Mouse (Mus musculus): ENCODE results near the gene Chst10. TPM values are rescaled to one million over a fixed set of nuclear protein-coding genes. Genes with fewer than 3 reads are reported as not detected.
A peak's percentile ranks its signal among the peaks of the same experiment; 100 is the strongest.

Gene Chst10
- polyA plus RNA-seq, 1 experiment from 2014 or later = 14.3 TPM

DNA sequence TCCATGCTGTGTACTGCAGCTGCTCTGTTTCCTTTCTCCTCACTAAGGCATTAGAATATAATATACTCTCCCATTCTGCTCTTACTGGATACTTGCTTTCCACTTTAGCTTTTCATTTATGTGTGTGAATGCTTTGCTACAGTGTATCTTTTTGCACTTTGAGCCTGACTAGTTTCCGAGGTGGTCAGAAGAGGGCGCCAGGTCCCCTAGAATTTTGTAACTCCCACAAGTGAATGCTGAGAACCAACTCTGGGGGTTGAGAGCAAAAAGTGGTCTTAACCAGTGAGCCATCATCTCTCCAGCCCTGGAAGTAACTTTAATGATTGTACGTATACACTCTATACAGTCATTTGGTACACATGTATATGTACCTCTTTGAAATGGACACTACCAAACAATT, 63.1 kb downstream of the Chst10 start:
- Histone ChIP-seq H3K27me3 (ENCODE audit: insufficient read depth, poor library complexity, severe bottlenecking) (peaks cover 51% of the 10 kb centered on the region), H3K9me3 (no peaks in the 10 kb centered on the region), H3K36me3 (peaks cover 25% of the 10 kb centered on the region), H3K4me3 (peak overlapping the region; percentile 80), H3K4me1 (replicated peaks) (peaks cover 21% of the 10 kb centered on the region), H3K27ac (no peak overlapping the region)
- 27% methylated on average over 3 of the region's 3 CpGs for WGBS
- peak; percentile 33 for DNase-seq (ENCODE audit: low spot score)

DNA sequence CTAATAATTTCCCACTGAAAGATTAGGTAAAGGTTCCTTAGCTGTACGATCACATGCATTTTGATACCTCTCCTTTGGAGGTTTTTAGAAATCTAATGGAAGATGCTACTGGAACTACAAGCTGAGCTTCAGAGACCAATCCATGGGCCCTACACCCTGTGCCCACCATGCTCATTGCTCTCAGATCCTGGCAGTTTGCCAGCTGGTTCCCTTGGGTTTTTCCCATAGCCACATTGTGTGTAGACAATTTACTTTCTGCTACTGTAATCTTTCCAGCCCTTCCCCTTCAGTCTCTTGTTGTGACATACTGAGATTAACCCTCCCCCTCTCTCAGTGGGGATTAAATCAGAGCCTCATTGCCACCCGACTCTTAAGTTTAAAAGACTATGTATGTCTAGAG, 73.0 kb downstream of the Chst10 start:
- Histone ChIP-seq H3K9me3 (no peaks in the 10 kb centered on the region), H3K36me3 (no peaks in the 10 kb centered on the region), H3K27me3 (ENCODE audit: insufficient read depth, poor library complexity, severe bottlenecking) (no peaks in the 10 kb centered on the region), H3K27ac (no peak overlapping the region), H3K4me1 (replicated peaks) (no peaks in the 10 kb centered on the region), H3K4me3 (no peak overlapping the region)
- 79% methylated on average over 2 of the region's 2 CpGs for WGBS
- no peak for DNase-seq (ENCODE audit: low spot score)

DNA sequence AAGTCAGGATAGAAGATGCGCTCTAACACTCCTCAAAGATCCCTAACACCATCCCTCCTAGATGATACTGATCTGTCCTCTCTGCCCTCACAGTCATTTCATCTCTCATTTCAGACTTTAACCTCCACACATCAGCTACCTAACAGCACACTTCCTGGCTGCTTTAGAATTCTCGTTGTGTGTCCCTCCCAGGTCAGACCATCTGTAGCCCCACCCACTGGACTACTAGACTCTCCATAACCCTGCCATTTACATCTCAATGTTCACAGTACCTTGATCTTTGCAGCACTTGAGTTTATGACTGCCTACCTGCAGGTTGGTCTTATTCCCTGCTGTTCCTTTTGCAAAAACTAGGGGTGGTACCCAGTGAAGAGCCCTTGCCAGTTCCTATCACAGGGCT, 74.1 kb downstream of the Chst10 start:
- H3K9me3 ChIP-seq = no peaks in the 10 kb centered on the region
- no peak overlapping the region for H3K27ac ChIP-seq
- no peak for DNase-seq (ENCODE audit: low spot score)
- 80% methylated on average over 2 of the region's 2 CpGs for WGBS
- H3K36me3 ChIP-seq = no peaks in the 10 kb centered on the region
- H3K4me3 ChIP-seq = no peak overlapping the region
- no peaks in the 10 kb centered on the region for H3K4me1 ChIP-seq (replicated peaks)
- H3K27me3 ChIP-seq (ENCODE audit: insufficient read depth, poor library complexity, severe bottlenecking) = no peaks in the 10 kb centered on the region

DNA sequence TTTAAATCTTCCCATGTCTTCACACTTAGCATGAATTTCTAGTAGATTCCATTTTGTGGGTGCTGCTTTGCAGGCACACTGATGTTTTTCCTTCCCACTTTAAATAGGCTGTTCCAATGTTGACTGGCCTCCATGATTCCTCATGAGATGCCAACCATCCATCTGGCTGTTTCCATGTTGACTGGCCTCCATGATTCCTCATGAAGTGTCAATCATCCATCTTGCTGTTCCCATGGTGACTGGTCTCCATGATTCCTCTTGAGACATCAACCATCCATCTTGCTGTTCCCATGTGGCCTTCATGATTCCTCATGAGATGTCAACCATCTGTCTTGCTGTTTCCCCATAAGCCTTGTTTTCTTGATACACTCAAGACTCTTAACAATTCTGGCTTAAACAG, 78.3 kb downstream of the Chst10 start:
- H3K27ac ChIP-seq = no peak overlapping the region
- DNase-seq (ENCODE audit: low spot score) = no peak
- H3K4me3 ChIP-seq = no peak overlapping the region
- H3K9me3 ChIP-seq = no peaks in the 10 kb centered on the region
- 0 out of 2 replicates have a peak, but pooled peaks cover 3% of the 10 kb centered on the region for H3K4me1 ChIP-seq (replicated peaks)
- peaks cover 13% of the 10 kb centered on the region; the same call in 1 of the 2 replicates for H3K36me3 ChIP-seq
- no peaks in the 10 kb centered on the region for H3K27me3 ChIP-seq (ENCODE audit: insufficient read depth, poor library complexity, severe bottlenecking)

DNA sequence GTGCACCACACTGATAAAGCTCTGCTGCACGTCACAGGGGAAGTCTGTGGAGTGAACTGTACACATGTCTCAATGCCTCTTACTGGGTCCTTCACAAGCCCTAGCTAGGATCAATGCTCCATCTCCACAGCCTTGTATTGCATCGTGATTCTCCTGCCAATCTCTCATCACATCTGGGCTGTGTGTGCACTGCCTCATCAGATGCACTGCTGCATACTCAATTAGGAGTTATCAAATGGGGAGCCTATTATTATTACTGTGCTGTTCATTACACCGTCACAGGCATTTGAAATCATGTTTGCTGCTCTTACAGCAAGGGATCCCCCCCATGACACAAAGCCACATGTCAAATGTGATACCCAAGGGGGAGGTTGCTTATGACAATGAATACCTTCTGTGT, 80.3 kb downstream of the Chst10 start:
- Histone ChIP-seq H3K4me3 (no peak overlapping the region), H3K9me3 (no peaks in the 10 kb centered on the region), H3K4me1 (replicated peaks) (0 out of 2 replicates have a peak, but pooled peaks cover 3% of the 10 kb centered on the region), H3K27ac (no peak overlapping the region), H3K27me3 (ENCODE audit: insufficient read depth, poor library complexity, severe bottlenecking) (no peaks in the 10 kb centered on the region), H3K36me3 (peaks cover 22% of the 10 kb centered on the region)
- WGBS = 87% methylated on average over 3 of the region's 3 CpGs
- DNase-seq (ENCODE audit: low spot score) = no peak

DNA sequence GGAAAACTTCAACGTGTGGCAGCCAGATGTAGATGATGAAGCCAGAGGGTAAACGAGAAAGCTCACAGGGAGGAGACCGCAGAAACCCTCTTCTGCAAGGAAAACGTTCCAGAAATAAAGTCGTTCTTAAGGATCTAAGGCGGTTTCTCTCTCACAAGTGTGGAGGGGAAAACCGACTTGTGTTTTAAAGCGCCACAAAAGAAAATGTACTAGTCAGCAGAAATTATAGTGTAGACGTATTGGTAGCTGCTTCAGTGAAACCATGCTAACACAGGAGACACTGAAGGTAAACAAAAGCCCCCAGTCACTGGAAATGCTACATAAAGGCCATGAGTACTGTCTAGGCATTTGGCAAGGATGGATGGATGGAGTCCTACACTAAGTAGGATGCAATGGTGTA, 80.7 kb downstream of the Chst10 start:
- no peak for DNase-seq (ENCODE audit: low spot score)
- Histone ChIP-seq H3K27me3 (ENCODE audit: insufficient read depth, poor library complexity, severe bottlenecking) (no peaks in the 10 kb centered on the region), H3K27ac (no peak overlapping the region), H3K4me3 (no peak overlapping the region), H3K9me3 (no peaks in the 10 kb centered on the region), H3K4me1 (replicated peaks) (0 out of 2 replicates have a peak, but pooled peaks cover 3% of the 10 kb centered on the region), H3K36me3 (peaks cover 24% of the 10 kb centered on the region)
- 79% methylated on average over 9 of the region's 9 CpGs for WGBS

DNA sequence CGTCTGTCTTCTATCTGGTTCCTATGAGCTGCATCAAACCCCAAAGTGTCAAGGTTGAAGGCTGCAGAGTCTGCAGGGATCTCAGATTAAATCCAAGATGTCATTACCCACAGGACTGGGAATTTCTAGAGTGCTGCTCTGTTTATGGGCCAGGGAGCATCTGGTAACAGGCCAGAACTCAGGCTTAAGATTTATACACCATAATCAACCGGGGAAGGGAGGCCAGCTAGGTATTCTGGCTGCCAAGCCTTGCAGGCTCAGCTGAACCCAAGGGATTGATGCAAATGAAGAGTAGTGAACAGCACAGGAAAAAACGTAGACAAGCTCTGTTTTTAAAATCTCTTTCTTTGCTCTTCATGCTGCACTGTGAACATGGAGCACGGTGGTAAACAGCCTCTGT, 81.7 kb downstream of the Chst10 start:
- no peaks in the 10 kb centered on the region for H3K9me3 ChIP-seq
- WGBS = 80% methylated on average over 4 of the region's 4 CpGs
- H3K4me3 ChIP-seq = no peak overlapping the region
- peaks cover 34% of the 10 kb centered on the region for H3K36me3 ChIP-seq
- no peaks in the 10 kb centered on the region for H3K27me3 ChIP-seq (ENCODE audit: insufficient read depth, poor library complexity, severe bottlenecking)
- no peak overlapping the region for H3K27ac ChIP-seq
- 0 out of 2 replicates have a peak, but pooled peaks cover 3% of the 10 kb centered on the region for H3K4me1 ChIP-seq (replicated peaks)
- DNase-seq (ENCODE audit: low spot score) = no peak

Other genes with a start within 250 kb of the Chst10 start
- 7.8 and 11.4 TPM in 2 replicates for gene Aff3, start 233.2 kb downstream of the Chst10 start, polyA plus RNA-seq (2016; fragmentation: Nextera tagmentation; extraction: Ambion mirVana)
- gene Lonrf2, start 61.5 kb downstream of the Chst10 start, polyA plus RNA-seq (2016; fragmentation: Nextera tagmentation; extraction: Ambion mirVana) = 1.9 TPM in 2 replicates
- gene Nms, start 41.0 kb upstream of the Chst10 start, polyA plus RNA-seq (2016; fragmentation: Nextera tagmentation; extraction: Ambion mirVana) = 0.40 and 0.92 TPM in 2 replicates
- 140 and 160 TPM in 2 replicates for gene Pdcl3, start 87.4 kb upstream of the Chst10 start, polyA plus RNA-seq (2016; fragmentation: Nextera tagmentation; extraction: Ambion mirVana)

All from hindbrain, embryonic 10.5 days (tissue).